Mouse (Mus musculus) heart, embryonic 14.5 days (tissue): Measurements from ENCODE around the gene Gan. TPM values are rescaled to one million over a fixed set of nuclear protein-coding genes. Genes with fewer than 3 reads are reported as not detected.

Source experiments
- ATAC-seq: fragments of 200-750 bp; cut with Nextera tagmentation; 2 replicates; pipeline ENCODE4 v1.8.0; 2017; ENCODE audit warnings: low read depth, moderate TSS enrichment; ENCODE audit not compliant: insufficient number of reproducible peaks, insufficient read depth, low FRiP score
- H3K27ac ChIP-seq, 2 experiments: fragments of 200-500 bp in 1 of 2; fragments of 300-500 bp in 1 of 2; sonication (generic) in 1 of 2; replicated peaks in 1 of 2; 2 replicates each; pipeline ENCODE4 v1.5.1; 2012 to 2014; ENCODE audit warnings: low read depth in 2 of 2, low read length in 2 of 2, control low read depth in 1 of 2, mild to moderate bottlenecking in 1 of 2, mixed read lengths in 1 of 2; ENCODE audit not compliant: control insufficient read depth in 1 of 2, insufficient read depth in 1 of 2
- H3K27me3 ChIP-seq: fragments of 300-500 bp; sonication (generic); 2 replicates; pipeline ENCODE4 v1.6.1; 2014; ENCODE audit warnings: mild to moderate bottlenecking, low read length, control low read depth; ENCODE audit not compliant: control insufficient read depth, insufficient read depth
- H3K36me3 ChIP-seq: fragments of 300-500 bp; sonication (generic); 2 replicates; pipeline ENCODE4 v1.6.1; 2014; ENCODE audit warnings: mild to moderate bottlenecking, control low read depth, low read length, mixed read lengths; ENCODE audit not compliant: control insufficient read depth, insufficient read depth
- H3K4me1 ChIP-seq, 2 experiments: fragments of 200-500 bp in 1 of 2; fragments of 300-500 bp in 1 of 2; sonication (generic) in 1 of 2; 2 replicates each; pipeline ENCODE4 v1.6.1; 2012 to 2014; ENCODE audit warnings: low read length in 2 of 2, control low read depth in 1 of 2, mixed read lengths in 1 of 2; ENCODE audit not compliant: control insufficient read depth in 2 of 2, insufficient read depth in 2 of 2
- H3K4me2 ChIP-seq: fragments of 300-500 bp; sonication (generic); 2 replicates; pipeline ENCODE4 v1.6.1; 2014; ENCODE audit warnings: mild to moderate bottlenecking, low read length
- H3K4me3 ChIP-seq, 2 experiments: fragments of 200-500 bp in 1 of 2; fragments of 300-500 bp in 1 of 2; sonication (generic) in 1 of 2; 2 replicates each; pipeline ENCODE4 v1.5.1; 2012 to 2014; ENCODE audit warnings: low read length in 2 of 2, mild to moderate bottlenecking in 2 of 2, control low read depth in 1 of 2, low read depth in 1 of 2, moderate library complexity in 1 of 2; ENCODE audit not compliant: control insufficient read depth in 1 of 2, insufficient read depth in 1 of 2
- H3K9ac ChIP-seq: fragments of 300-500 bp; sonication (generic); 2 replicates; pipeline ENCODE4 v1.6.1; 2014; ENCODE audit warnings: mild to moderate bottlenecking, low read length
- H3K9me3 ChIP-seq: fragments of 300-500 bp; sonication (generic); 2 replicates; pipeline ENCODE4 v1.6.1; 2016; ENCODE audit warnings: low read length, control low read depth; ENCODE audit not compliant: control insufficient read depth
- WGBS: fragments of 180-500 bp; shearing (Covaris S2); extraction: QIAGEN DNeasy Blood & Tissue Kit; methylation state at CpG from one replicate; pipeline ENCODE4 v1.1.7; 2014; 5-methylcytosine and 5-hydroxymethylcytosine counted together
- polyA plus RNA-seq: library from polyadenylated mRNA; unstranded; fragments of >200 nt; fragmentation: Nextera tagmentation; extraction: Ambion mirVana; gene quantifications from 2 replicates; pipeline ENCODE4 v1.2.1, GENCODE M21; 2014

Gene Gan
- polyA plus RNA-seq, 1 experiment from 2014 or later: 1.3 TPM

GRCm38 (mm10) chr8:117159031-117159430 is 1.1 kb downstream of the Gan start:
- H3K9me3 ChIP-seq: no peaks in the 10 kb centered on the region
- no peaks in the 10 kb centered on the region for H3K27me3 ChIP-seq
- no peaks in the 10 kb centered on the region for H3K36me3 ChIP-seq
- H3K4me2 ChIP-seq: peak overlapping the region; percentile 95
- H3K4me1 ChIP-seq: peaks cover 4 to 5% of the 10 kb centered on the region in 2 experiments
- H3K9ac ChIP-seq: peak overlapping the region; percentile 92
- no peak overlapping the region for H3K27ac ChIP-seq
- whole genome bisulfite sequencing: 65% methylated on average over 5 of the region's 5 CpGs
- no peak for ATAC-seq
- H3K4me3 ChIP-seq: peak overlapping the region in 1 of 2 experiments; percentile 94; a peak in 3 of 4 replicates

GRCm38 (mm10) chr8:117164912-117165311 is 7.0 kb downstream of the Gan start:
- Histone ChIP-seq H3K36me3 (no peaks in the 10 kb centered on the region), H3K4me2 (no peak overlapping the region), H3K9ac (no peak overlapping the region), H3K4me3 (no peak overlapping the region), H3K27me3 (no peaks in the 10 kb centered on the region), H3K27ac (no peak overlapping the region), H3K9me3 (no peaks in the 10 kb centered on the region), H3K4me1 (peaks cover 10 to 13% of the 10 kb centered on the region in 2 experiments)
- 85% methylated on average over 4 of the region's 4 CpGs for WGBS
- ATAC-seq: no peak

GRCm38 (mm10) chr8:117165542-117165941 is 7.6 kb downstream of the Gan start:
- Histone ChIP-seq H3K4me2 (no peak overlapping the region), H3K27ac (no peak overlapping the region), H3K36me3 (no peaks in the 10 kb centered on the region), H3K9ac (no peak overlapping the region), H3K27me3 (no peaks in the 10 kb centered on the region), H3K4me1 (peaks cover 10 to 13% of the 10 kb centered on the region in 2 experiments), H3K9me3 (no peaks in the 10 kb centered on the region), H3K4me3 (no peak overlapping the region)
- WGBS: 89% methylated on average over 4 of the region's 4 CpGs
- ATAC-seq: no peak

- H3K9me3 ChIP-seq: no peaks in the 10 kb centered on the region
- H3K9ac ChIP-seq: no peak overlapping the region
- no peak overlapping the region for H3K4me3 ChIP-seq
- no peak for ATAC-seq
- H3K36me3 ChIP-seq: no peaks in the 10 kb centered on the region
- H3K27me3 ChIP-seq: no peaks in the 10 kb centered on the region
- H3K4me2 ChIP-seq: no peak overlapping the region
- 59% methylated on average over 2 of the region's 2 CpGs for WGBS
- H3K27ac ChIP-seq: no peak overlapping the region
- H3K4me1 ChIP-seq: peaks cover 10 to 13% of the 10 kb centered on the region in 2 experiments
Observed at GRCm38 (mm10) chr8:117166515-117166914, 8.6 kb downstream of the Gan start.

GRCm38 (mm10) chr8:117167243-117167883 is 9.4 kb downstream of the Gan start:
- H3K4me1 ChIP-seq: peaks cover 10 to 13% of the 10 kb centered on the region in 2 experiments
- no peak overlapping the region for H3K4me3 ChIP-seq
- H3K27me3 ChIP-seq: no peaks in the 10 kb centered on the region
- H3K27ac ChIP-seq: no peak overlapping the region
- no peak; the same call in 1 of the 2 replicates for ATAC-seq
- H3K9ac ChIP-seq: no peak overlapping the region
- H3K36me3 ChIP-seq: no peaks in the 10 kb centered on the region
- no peaks in the 10 kb centered on the region for H3K9me3 ChIP-seq
- 59% methylated on average over 8 of the region's 8 CpGs for WGBS
- no peak overlapping the region for H3K4me2 ChIP-seq

- no peak overlapping the region for H3K4me2 ChIP-seq
- no peaks in the 10 kb centered on the region for H3K9me3 ChIP-seq
- peaks cover 17 to 20% of the 10 kb centered on the region in 2 experiments for H3K4me1 ChIP-seq
- H3K27me3 ChIP-seq: no peaks in the 10 kb centered on the region
- 63% methylated on average over 9 of the region's 9 CpGs for WGBS
- H3K9ac ChIP-seq: no peak overlapping the region
- H3K4me3 ChIP-seq: no peak overlapping the region
- no peaks in the 10 kb centered on the region for H3K36me3 ChIP-seq
- H3K27ac ChIP-seq: no peak overlapping the region
- ATAC-seq: no peak
Observed at GRCm38 (mm10) chr8:117168378-117168777, 10.4 kb downstream of the Gan start.

- no peak overlapping the region for H3K4me2 ChIP-seq
- ATAC-seq: no peak
- 85% methylated on average over 3 of the region's 3 CpGs for WGBS
- H3K27ac ChIP-seq: no peak overlapping the region
- H3K36me3 ChIP-seq: 0 out of 2 replicates have a peak, but pooled peaks cover 9% of the 10 kb centered on the region
- H3K27me3 ChIP-seq: no peaks in the 10 kb centered on the region
- no peak overlapping the region for H3K4me3 ChIP-seq
- no peaks in the 10 kb centered on the region for H3K9me3 ChIP-seq
- H3K4me1 ChIP-seq: peaks cover 12 to 21% of the 10 kb centered on the region in 2 experiments
- no peak overlapping the region for H3K9ac ChIP-seq
Observed at GRCm38 (mm10) chr8:117171826-117172225, 13.9 kb downstream of the Gan start.

- no peak overlapping the region for H3K4me2 ChIP-seq
- no peak overlapping the region for H3K9ac ChIP-seq
- 0 out of 2 replicates have a peak, but pooled peaks cover 9% of the 10 kb centered on the region for H3K36me3 ChIP-seq
- no peak overlapping the region for H3K27ac ChIP-seq
- 19% methylated on average over 7 of the region's 7 CpGs for WGBS
- H3K4me3 ChIP-seq: no peak overlapping the region
- no peaks in the 10 kb centered on the region for H3K27me3 ChIP-seq
- peaks cover 10 to 16% of the 10 kb centered on the region in 2 experiments for H3K4me1 ChIP-seq
- no peaks in the 10 kb centered on the region for H3K9me3 ChIP-seq
- 0 out of 2 replicates have a peak, but pooled peaks have one; percentile 46 for ATAC-seq
Observed at GRCm38 (mm10) chr8:117172904-117173303, 15.0 kb downstream of the Gan start.
